Mouse (Mus musculus) cerebellum, adult 2 months (tissue): ENCODE results near the gene Asgr1. TPM values are rescaled to one million over a fixed set of nuclear protein-coding genes. Genes with fewer than 3 reads are reported as not detected.

Experiments used
- DNase-seq, 2 experiments: peaks; one replicate each; pipeline ENCODE4 v3.0.0; 2021
- H3K27ac ChIP-seq: fragments of 200-500 bp; 2 replicates; pipeline ENCODE4 v1.5.1; 2012; ENCODE audit warnings: low read length, control low read depth, inconsistent platforms; ENCODE audit not compliant: insufficient read depth
- H3K27me3 ChIP-seq: fragments of 200-500 bp; 2 replicates; pipeline ENCODE4 v1.6.1; 2012; ENCODE audit warnings: inconsistent platforms, mild to moderate bottlenecking, low read length, moderate library complexity; ENCODE audit not compliant: control insufficient read depth, insufficient read depth
- H3K4me1 ChIP-seq: fragments of 200-500 bp; 2 replicates; pipeline ENCODE4 v1.6.1; 2011; ENCODE audit warnings: low read length; ENCODE audit not compliant: control insufficient read depth, insufficient read depth
- H3K4me3 ChIP-seq: fragments of 200-500 bp; replicated peaks from 2 replicates; pipeline ENCODE3; 2011; ENCODE audit warnings: mild to moderate bottlenecking, low read depth, low read length, control low read depth; ENCODE audit not compliant: insufficient read depth
- CTCF ChIP-seq: fragments of 200-500 bp; IDR thresholded peaks from 2 replicates; pipeline ENCODE4 v1.5.1; 2011; ENCODE audit warnings: low read depth, mild to moderate bottlenecking, control low read depth, low read length, moderate library complexity, borderline replicate concordance; ENCODE audit not compliant: insufficient read depth
- POLR2A ChIP-seq: fragments of 200-500 bp; IDR thresholded peaks from 2 replicates; pipeline ENCODE4 v1.6.1; 2011; ENCODE audit warnings: low read length, control low read depth, borderline replicate concordance; ENCODE audit not compliant: insufficient read depth
- WGBS: fragments of 180-500 bp; shearing (Covaris S2); methylation state at CpG from one replicate; pipeline ENCODE4 v1.1.7; 2018; 5-methylcytosine and 5-hydroxymethylcytosine counted together
- polyA plus RNA-seq: library from polyadenylated mRNA; depleted of rRNA; stranded (reverse); fragments of >200 nt; gene quantifications from 2 replicates; pipeline ENCODE4 v1.2.3, GENCODE M21; 2012; rRNA removed

The Asgr1 gene
- polyA plus RNA-seq, 1 experiment, result 13.8 TPM

GRCm38 (mm10) chr11:70099809-70100208 lies 45.9 kb downstream of the Asgr1 start:
- Histone ChIP-seq H3K4me3 (no peak overlapping the region), H3K4me1 (no peaks in the 10 kb centered on the region), H3K27ac (no peak overlapping the region), H3K27me3 (no peaks in the 10 kb centered on the region)
- 80% methylated on average over 2 of the region's 2 CpGs for WGBS
- TF ChIP-seq CTCF (no peak), POLR2A (no peak)
- no peak for DNase-seq

- no peak overlapping the region for H3K27ac ChIP-seq
- no peaks in the 10 kb centered on the region for H3K4me1 ChIP-seq
- WGBS, result 78% methylated on average over 14 of the region's 14 CpGs
- TF ChIP-seq POLR2A (no peak), CTCF (no peak)
- H3K27me3 ChIP-seq, result no peaks in the 10 kb centered on the region
- DNase-seq, result no peak
- no peak overlapping the region for H3K4me3 ChIP-seq
These were observed 49.9 kb downstream of the Asgr1 start for GRCm38 (mm10) chr11:70103701-70104315.

GRCm38 (mm10) chr11:70107085-70107484 lies 53.2 kb downstream of the Asgr1 start:
- Histone ChIP-seq H3K4me1 (no peaks in the 10 kb centered on the region), H3K27me3 (no peaks in the 10 kb centered on the region), H3K27ac (no peak overlapping the region), H3K4me3 (no peak overlapping the region)
- TF ChIP-seq POLR2A (no peak), CTCF (no peak)
- WGBS, result 68% methylated on average over 8 of the region's 8 CpGs
- no peak for DNase-seq

Other genes starting within 250 kb of the Asgr1 start
- 0.28 and 0.36 TPM in 2 replicates for gene Tmem102, start 248.5 kb upstream of the Asgr1 start, polyA plus RNA-seq
- not detected in 2 replicates for gene Gm39566, start 238.8 kb upstream of the Asgr1 start, polyA plus RNA-seq
- not detected in 2 replicates for gene Spem2, start 235.6 kb upstream of the Asgr1 start, polyA plus RNA-seq
- 1.4 TPM in 2 replicates for gene Spem1, start 231.9 kb upstream of the Asgr1 start, polyA plus RNA-seq
- gene Nlgn2, start 216.3 kb upstream of the Asgr1 start, polyA plus RNA-seq, result 116 and 122 TPM in 2 replicates
- gene Tmem256, start 215.6 kb upstream of the Asgr1 start, polyA plus RNA-seq, result 200 and 210 TPM in 2 replicates
- gene Plscr3, start 207.7 kb upstream of the Asgr1 start, polyA plus RNA-seq, result 34.2 and 36.9 TPM in 2 replicates
- gene Tnk1, start 195.4 kb upstream of the Asgr1 start, polyA plus RNA-seq, result 0.21 and 0.39 TPM in 2 replicates
- not detected in 2 replicates for gene Tmem95, start 176.1 kb upstream of the Asgr1 start, polyA plus RNA-seq
- gene Kctd11, start 172.7 kb upstream of the Asgr1 start, polyA plus RNA-seq, result 1.9 and 2.2 TPM in 2 replicates
- gene Acap1, start 158.5 kb upstream of the Asgr1 start, polyA plus RNA-seq, result 0.18 and 0.24 TPM in 2 replicates
- 0.36 and 0.43 TPM in 2 replicates for gene 2810408A11Rik, start 153.1 kb upstream of the Asgr1 start, polyA plus RNA-seq
- 119 and 128 TPM in 2 replicates for gene Neurl4, start 153.0 kb upstream of the Asgr1 start, polyA plus RNA-seq
- 78.9 and 87.5 TPM in 2 replicates for gene Gps2, start 140.2 kb upstream of the Asgr1 start, polyA plus RNA-seq
- 514 and 533 TPM in 2 replicates for gene Eif5a, start 132.1 kb upstream of the Asgr1 start, polyA plus RNA-seq
- 16.5 and 16.8 TPM in 2 replicates for gene Ybx2, start 118.3 kb upstream of the Asgr1 start, polyA plus RNA-seq
- 5.9 and 7.2 TPM in 2 replicates for gene Slc2a4, start 105.9 kb upstream of the Asgr1 start, polyA plus RNA-seq
- gene Cldn7, start 89.3 kb upstream of the Asgr1 start, polyA plus RNA-seq, result 0.33 TPM in 1 of 2 replicates, not detected in the other
- gene Ctdnep1, start 72.9 kb upstream of the Asgr1 start, polyA plus RNA-seq, result 93.9 and 108 TPM in 2 replicates
- gene Elp5, start 71.6 kb upstream of the Asgr1 start, polyA plus RNA-seq, result 106 and 109 TPM in 2 replicates
- gene Gabarap, start 62.9 kb upstream of the Asgr1 start, polyA plus RNA-seq, result 344 and 366 TPM in 2 replicates
- gene Phf23, start 58.3 kb upstream of the Asgr1 start, polyA plus RNA-seq, result 41.8 and 44.4 TPM in 2 replicates
- gene Dvl2, start 53.5 kb upstream of the Asgr1 start, polyA plus RNA-seq, result 27.2 and 28.9 TPM in 2 replicates
- gene Acadvl, start 38.7 kb upstream of the Asgr1 start, polyA plus RNA-seq, result 104 and 112 TPM in 2 replicates
- gene Dlg4, start 37.1 kb upstream of the Asgr1 start, polyA plus RNA-seq, result 352 and 374 TPM in 2 replicates
- 0.11 and 0.17 TPM in 2 replicates for gene Asgr2, start 38.6 kb downstream of the Asgr1 start, polyA plus RNA-seq
- 2.4 and 2.5 TPM in 2 replicates for gene Mgl2, start 76.2 kb downstream of the Asgr1 start, polyA plus RNA-seq
- gene Clec10a, start 102.1 kb downstream of the Asgr1 start, polyA plus RNA-seq, result 1.2 and 1.4 TPM in 2 replicates
- 209 and 244 TPM in 2 replicates for gene Slc16a11, start 158.7 kb downstream of the Asgr1 start, polyA plus RNA-seq
- 8.8 and 11.3 TPM in 2 replicates for gene Slc16a13, start 167.0 kb downstream of the Asgr1 start, polyA plus RNA-seq
- 1.1 and 1.4 TPM in 2 replicates for gene Bcl6b, start 175.7 kb downstream of the Asgr1 start, polyA plus RNA-seq
- 94.0 and 96.5 TPM in 2 replicates for gene 0610010K14Rik, start 183.8 kb downstream of the Asgr1 start, polyA plus RNA-seq
- gene Gm21988, start 185.7 kb downstream of the Asgr1 start, polyA plus RNA-seq, result 9.7 and 10.3 TPM in 2 replicates
- gene Rnasek, start 185.8 kb downstream of the Asgr1 start, polyA plus RNA-seq, result 359 TPM in 2 replicates
- 1.1 and 1.2 TPM in 2 replicates for gene Alox12, start 201.3 kb downstream of the Asgr1 start, polyA plus RNA-seq